Mouse (Mus musculus) liver, embryonic 12.5 days (tissue): ENCODE data around the gene Sema3f. TPM values are rescaled to one million over a fixed set of nuclear protein-coding genes. Genes with fewer than 3 reads are reported as not detected.
A peak's percentile ranks its signal among the peaks of the same experiment; 100 is the strongest.

Experiments
- ATAC-seq: fragments of 200-750 bp; cut with Nextera tagmentation; 2 replicates; pipeline ENCODE4 v1.8.0; 2017; ENCODE audit warnings: moderate number of reproducible peaks, mild to moderate bottlenecking, moderate library complexity
- H3K27ac ChIP-seq: fragments of 300-500 bp; sonication (generic); 2 replicates; pipeline ENCODE4 v1.5.1; 2016; ENCODE audit warnings: mild to moderate bottlenecking
- H3K27me3 ChIP-seq: fragments of 300-500 bp; sonication (generic); replicated peaks from 2 replicates; pipeline ENCODE4 v1.6.1; 2016; ENCODE audit warnings: mild to moderate bottlenecking, moderate library complexity
- H3K36me3 ChIP-seq: fragments of 300-500 bp; sonication (generic); 2 replicates; pipeline ENCODE4 v1.6.1; 2016; ENCODE audit warnings: mild to moderate bottlenecking, moderate library complexity
- H3K4me1 ChIP-seq: fragments of 300-500 bp; sonication (generic); 2 replicates; pipeline ENCODE4 v1.6.1; 2016
- H3K4me2 ChIP-seq: fragments of 300-500 bp; sonication (generic); 2 replicates; pipeline ENCODE4 v1.6.1; 2016; ENCODE audit warnings: mild to moderate bottlenecking, moderate library complexity
- H3K4me3 ChIP-seq: fragments of 300-500 bp; sonication (generic); 2 replicates; pipeline ENCODE4 v1.5.1; 2016; ENCODE audit warnings: mild to moderate bottlenecking, moderate library complexity
- H3K9ac ChIP-seq: fragments of 300-500 bp; sonication (generic); 2 replicates; pipeline ENCODE4 v1.6.1; 2016; ENCODE audit warnings: mild to moderate bottlenecking, moderate library complexity
- H3K9me3 ChIP-seq: fragments of 300-500 bp; sonication (generic); replicated peaks from 2 replicates; pipeline ENCODE4 v1.6.1; 2016; ENCODE audit warnings: mild to moderate bottlenecking, moderate library complexity
- WGBS: fragments of 180-500 bp; shearing (Covaris S2); methylation state at CpG from one replicate; pipeline ENCODE4 v1.1.7; 2016; ENCODE audit not compliant: insufficient replicate concordance; 5-methylcytosine and 5-hydroxymethylcytosine counted together
- polyA plus RNA-seq: library from polyadenylated mRNA; unstranded; fragments of >200 nt; fragmentation: Nextera tagmentation; extraction: Ambion mirVana; gene quantifications from 2 replicates; pipeline ENCODE4 v1.2.1, GENCODE M21; 2016

Sema3f gene
- polyA plus RNA-seq, result 3.9 and 4.2 TPM in 2 replicates

DNA sequence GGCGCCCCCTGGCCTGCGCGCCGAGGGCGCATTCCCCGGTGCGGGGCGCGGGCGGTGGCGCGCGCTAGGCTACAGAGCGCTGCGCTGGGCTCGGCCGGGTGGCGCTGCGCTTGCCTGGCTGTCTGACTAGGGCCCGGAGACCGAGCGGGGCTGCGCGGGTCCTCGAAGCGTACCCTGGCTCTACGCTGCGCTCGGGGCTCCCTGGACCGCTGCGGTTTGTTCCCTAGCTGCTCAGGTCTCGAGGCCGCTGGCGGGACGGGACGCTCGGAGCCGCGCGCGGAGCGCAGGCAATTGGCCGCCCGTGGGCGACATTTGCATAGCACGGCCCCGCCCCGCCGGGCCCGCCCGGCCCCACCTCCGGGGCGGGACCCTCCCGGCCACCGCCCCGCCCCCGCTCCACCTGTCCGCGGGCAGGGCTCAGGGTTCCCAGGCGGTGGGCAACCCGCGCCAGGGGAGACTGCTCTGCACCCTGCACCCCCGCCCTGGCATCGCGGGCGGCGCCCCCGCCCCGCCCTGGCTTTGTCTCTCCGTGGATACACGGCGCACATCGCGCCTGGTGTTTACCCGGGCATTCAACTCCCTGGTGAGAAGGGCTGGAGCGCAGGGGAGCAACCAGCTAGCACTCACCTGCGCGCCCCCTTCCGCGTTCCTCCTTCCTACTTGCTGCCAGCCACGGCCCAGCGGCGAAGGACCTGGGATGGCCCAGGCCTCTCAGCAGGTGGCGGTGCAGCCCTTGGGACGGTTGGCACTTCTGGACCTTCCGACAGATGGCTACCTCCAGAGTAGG, at the start of gene Sema3f:
Sema3f (minus strand) TSS at position 779 of the 787 bp plus-strand sequence.
- H3K4me2 ChIP-seq, result peak within 1 kb of the TSS; percentile 84
- no peak within 1 kb of the TSS; the same call in 1 of the 2 replicates for H3K27ac ChIP-seq
- peak; percentile 83 for ATAC-seq
- WGBS, result 1% methylated on average over 82 of the region's 86 CpGs
- no peaks in the 10 kb centered on the region for H3K9me3 ChIP-seq
- peaks cover 97% of the 10 kb centered on the region for H3K27me3 ChIP-seq
- peaks cover 48% of the 10 kb centered on the region for H3K4me1 ChIP-seq
- no peaks in the 10 kb centered on the region for H3K36me3 ChIP-seq
- peak within 1 kb of the TSS; percentile 60 for H3K4me3 ChIP-seq
- peak within 1 kb of the TSS; percentile 42 for H3K9ac ChIP-seq

DNA sequence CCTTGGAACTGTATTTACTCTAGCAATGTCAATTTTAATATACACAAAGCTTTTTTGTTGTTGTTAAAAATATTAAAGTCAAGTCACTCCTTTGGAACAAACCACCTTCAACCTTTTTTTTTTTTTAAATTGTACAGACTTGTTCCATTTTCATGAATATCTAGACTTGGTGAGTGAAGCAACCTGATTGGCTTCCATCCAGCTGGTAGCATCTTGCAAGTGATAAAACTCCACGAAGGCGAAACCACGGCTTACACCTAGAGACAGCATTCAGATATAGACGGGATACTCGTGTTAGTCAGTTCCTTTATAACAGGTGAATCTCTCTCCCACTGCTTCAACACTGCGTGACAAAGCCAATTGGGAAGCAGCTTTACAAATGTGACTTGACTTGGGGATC, 49.3 kb upstream of the Sema3f start:
- no peak overlapping the region for H3K27ac ChIP-seq
- peaks cover 97% of the 10 kb centered on the region for H3K36me3 ChIP-seq
- ATAC-seq, result no peak
- no peak overlapping the region for H3K4me3 ChIP-seq
- H3K27me3 ChIP-seq, result no peaks in the 10 kb centered on the region
- H3K9ac ChIP-seq, result no peak overlapping the region
- no peaks in the 10 kb centered on the region for H3K4me1 ChIP-seq
- H3K9me3 ChIP-seq, result no peaks in the 10 kb centered on the region
- whole genome bisulfite sequencing, result 84% methylated on average over 6 of the region's 6 CpGs
- H3K4me2 ChIP-seq, result no peak overlapping the region

DNA sequence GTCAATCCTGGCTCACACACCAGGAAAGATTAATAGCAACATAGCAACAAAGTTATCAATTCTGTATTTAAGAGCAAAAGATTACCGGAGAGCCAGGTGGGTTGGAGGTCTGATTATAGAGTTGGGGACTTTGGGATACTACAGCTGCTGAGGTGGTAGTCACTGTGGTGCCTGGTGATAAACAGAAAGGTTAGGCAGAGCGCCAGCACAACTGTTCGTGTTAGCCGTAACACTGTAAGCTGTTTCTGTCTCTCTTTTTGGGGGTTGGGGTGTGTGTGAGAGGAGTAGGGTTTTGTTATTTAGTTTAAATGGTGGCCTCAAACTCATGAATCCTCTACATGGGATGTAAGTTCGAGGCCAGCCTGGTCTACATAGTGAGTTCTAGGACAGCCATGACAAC, 40.1 kb upstream of the Sema3f start:
- Histone ChIP-seq H3K27ac (no peak overlapping the region), H3K4me2 (no peak overlapping the region), H3K9me3 (no peaks in the 10 kb centered on the region), H3K27me3 (no peaks in the 10 kb centered on the region), H3K4me1 (peaks cover 17% of the 10 kb centered on the region), H3K36me3 (peaks cover 97% of the 10 kb centered on the region), H3K4me3 (no peak overlapping the region), H3K9ac (no peak overlapping the region)
- WGBS, result 92% methylated on average over 5 of the region's 5 CpGs
- no peak for ATAC-seq

DNA sequence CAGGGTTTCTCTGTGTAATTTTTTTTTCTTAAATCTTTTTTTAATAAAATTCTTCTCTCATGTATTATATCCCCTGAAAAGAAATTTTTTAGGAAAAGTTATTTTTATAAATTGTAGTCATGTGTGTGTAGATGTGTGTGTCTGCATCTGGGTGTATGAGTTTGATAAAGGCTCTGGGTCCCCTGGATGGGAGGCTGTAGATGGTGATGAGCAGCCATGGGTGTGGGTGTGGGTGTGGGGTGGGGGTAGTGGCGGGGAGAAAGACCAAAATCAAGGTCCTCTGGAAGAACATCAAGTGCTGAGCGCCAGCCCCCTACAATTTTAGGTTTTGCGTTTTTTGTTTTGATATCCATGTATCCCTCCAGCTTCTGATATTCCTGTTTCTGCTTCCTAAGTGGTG, 37.8 kb upstream of the Sema3f start:
- WGBS, result 59% methylated on average over 3 of the region's 3 CpGs
- ATAC-seq, result peak; percentile 85
- no peak overlapping the region for H3K4me3 ChIP-seq
- H3K27ac ChIP-seq, result peak overlapping the region; percentile 54
- peaks cover 98% of the 10 kb centered on the region for H3K36me3 ChIP-seq
- H3K9me3 ChIP-seq, result no peaks in the 10 kb centered on the region
- H3K9ac ChIP-seq, result no peak overlapping the region
- H3K27me3 ChIP-seq, result no peaks in the 10 kb centered on the region
- H3K4me1 ChIP-seq, result peaks cover 17% of the 10 kb centered on the region
- peak overlapping the region; percentile 17 for H3K4me2 ChIP-seq

DNA sequence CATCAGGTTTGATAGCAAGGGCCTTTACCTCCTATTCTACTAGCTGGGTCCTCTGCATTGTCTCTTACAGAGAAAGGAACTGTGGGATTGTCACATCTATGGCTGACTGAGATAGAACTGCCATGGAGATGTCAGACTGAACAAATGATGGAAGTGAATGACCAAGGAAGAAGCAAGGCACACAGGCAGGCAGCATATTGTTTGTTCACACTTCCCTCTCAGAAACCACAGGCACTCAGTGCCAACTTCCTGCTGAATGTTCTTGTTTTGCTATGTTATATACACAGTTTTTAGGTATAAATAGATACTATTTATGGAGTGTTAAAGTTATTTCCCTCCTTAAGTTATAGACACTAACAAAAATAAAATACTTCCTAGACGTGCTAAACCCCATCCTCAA, 37.0 kb upstream of the Sema3f start:
- H3K36me3 ChIP-seq, result peaks cover 99% of the 10 kb centered on the region
- no peak for ATAC-seq
- no peak overlapping the region for H3K9ac ChIP-seq
- H3K4me3 ChIP-seq, result no peak overlapping the region
- no peaks in the 10 kb centered on the region for H3K27me3 ChIP-seq
- H3K4me1 ChIP-seq, result peaks cover 17% of the 10 kb centered on the region
- H3K4me2 ChIP-seq, result no peak overlapping the region
- no peaks in the 10 kb centered on the region for H3K9me3 ChIP-seq
- WGBS, result 70% methylated on average over 1 of the region's 1 CpGs
- H3K27ac ChIP-seq, result no peak overlapping the region

DNA sequence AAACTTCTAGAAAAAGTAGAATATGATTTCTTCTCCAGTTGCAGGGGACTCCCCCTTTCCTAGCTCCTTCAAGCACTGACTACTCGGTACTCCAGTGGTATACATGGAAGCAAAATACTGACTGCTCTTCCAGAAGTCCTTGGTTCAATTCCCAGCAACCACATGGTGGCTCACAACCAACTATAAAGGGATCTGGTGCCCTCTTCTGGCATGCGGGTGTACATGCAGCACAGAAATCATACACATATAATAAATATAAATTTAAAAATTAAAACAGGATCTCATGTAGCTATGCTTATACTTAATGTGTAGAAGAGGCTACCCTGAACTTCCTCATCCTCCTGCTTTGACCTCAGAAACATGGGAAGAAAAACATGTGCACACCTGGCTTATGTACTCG, 36.4 kb upstream of the Sema3f start:
- no peaks in the 10 kb centered on the region for H3K27me3 ChIP-seq
- no peak overlapping the region for H3K27ac ChIP-seq
- WGBS, result 85% methylated on average over 3 of the region's 3 CpGs
- peaks cover 17% of the 10 kb centered on the region for H3K4me1 ChIP-seq
- no peak for ATAC-seq
- H3K36me3 ChIP-seq, result peaks cover 99% of the 10 kb centered on the region
- no peak overlapping the region for H3K4me3 ChIP-seq
- no peak overlapping the region for H3K9ac ChIP-seq
- no peaks in the 10 kb centered on the region for H3K9me3 ChIP-seq
- H3K4me2 ChIP-seq, result no peak overlapping the region

DNA sequence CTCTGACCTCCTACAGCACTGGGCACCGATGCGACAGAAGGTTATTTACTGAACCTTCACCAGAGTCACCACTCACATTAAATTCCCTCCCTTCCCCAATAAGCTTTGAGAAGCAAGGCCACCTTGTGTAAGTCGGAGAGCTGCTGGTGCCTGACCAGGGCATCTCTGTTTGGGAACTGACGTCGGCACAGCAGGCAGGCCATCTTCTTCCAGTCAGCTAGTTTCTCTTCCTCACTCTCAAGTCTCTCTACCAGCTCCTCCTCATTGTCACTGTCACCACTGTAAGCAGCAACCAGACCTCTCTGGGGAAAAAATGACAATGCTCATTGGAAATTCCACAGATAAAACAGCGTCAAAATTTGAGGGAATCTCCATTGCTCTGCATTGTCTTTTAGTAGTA, 33.8 kb upstream of the Sema3f start:
- Histone ChIP-seq H3K4me2 (no peak overlapping the region), H3K4me1 (peaks cover 16% of the 10 kb centered on the region), H3K27ac (no peak overlapping the region), H3K9me3 (no peaks in the 10 kb centered on the region), H3K27me3 (no peaks in the 10 kb centered on the region), H3K9ac (no peak overlapping the region), H3K36me3 (peaks cover 99% of the 10 kb centered on the region), H3K4me3 (no peak overlapping the region)
- WGBS, result 88% methylated on average over 6 of the region's 6 CpGs
- no peak for ATAC-seq

DNA sequence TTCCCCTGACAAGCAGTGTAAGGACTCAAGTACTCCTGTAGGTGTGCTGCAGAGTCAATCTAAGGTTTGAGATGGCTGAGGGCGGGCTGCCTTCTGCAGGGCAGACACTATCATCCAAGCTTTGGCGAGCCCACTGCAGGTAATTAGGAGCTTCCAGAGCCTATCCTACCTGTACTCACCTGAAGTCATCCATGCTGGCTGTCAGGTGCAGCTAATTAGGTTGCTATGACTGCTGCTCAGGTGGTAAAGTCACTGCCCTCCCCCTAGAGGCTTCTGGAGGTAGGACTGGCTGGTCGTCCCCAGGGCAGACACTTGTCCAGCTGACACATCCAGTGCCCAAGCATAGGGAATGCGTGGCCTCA, 28.5 kb upstream of the Sema3f start:
- no peak overlapping the region for H3K4me3 ChIP-seq
- WGBS, result 60% methylated on average over 4 of the region's 4 CpGs
- peaks cover 58% of the 10 kb centered on the region for H3K36me3 ChIP-seq
- peak; percentile 46 for ATAC-seq
- H3K9ac ChIP-seq, result no peak overlapping the region
- peaks cover 28% of the 10 kb centered on the region for H3K27me3 ChIP-seq
- no peaks in the 10 kb centered on the region for H3K9me3 ChIP-seq
- peaks cover 40% of the 10 kb centered on the region for H3K4me1 ChIP-seq
- H3K4me2 ChIP-seq, result no peak overlapping the region
- H3K27ac ChIP-seq, result no peak overlapping the region

DNA sequence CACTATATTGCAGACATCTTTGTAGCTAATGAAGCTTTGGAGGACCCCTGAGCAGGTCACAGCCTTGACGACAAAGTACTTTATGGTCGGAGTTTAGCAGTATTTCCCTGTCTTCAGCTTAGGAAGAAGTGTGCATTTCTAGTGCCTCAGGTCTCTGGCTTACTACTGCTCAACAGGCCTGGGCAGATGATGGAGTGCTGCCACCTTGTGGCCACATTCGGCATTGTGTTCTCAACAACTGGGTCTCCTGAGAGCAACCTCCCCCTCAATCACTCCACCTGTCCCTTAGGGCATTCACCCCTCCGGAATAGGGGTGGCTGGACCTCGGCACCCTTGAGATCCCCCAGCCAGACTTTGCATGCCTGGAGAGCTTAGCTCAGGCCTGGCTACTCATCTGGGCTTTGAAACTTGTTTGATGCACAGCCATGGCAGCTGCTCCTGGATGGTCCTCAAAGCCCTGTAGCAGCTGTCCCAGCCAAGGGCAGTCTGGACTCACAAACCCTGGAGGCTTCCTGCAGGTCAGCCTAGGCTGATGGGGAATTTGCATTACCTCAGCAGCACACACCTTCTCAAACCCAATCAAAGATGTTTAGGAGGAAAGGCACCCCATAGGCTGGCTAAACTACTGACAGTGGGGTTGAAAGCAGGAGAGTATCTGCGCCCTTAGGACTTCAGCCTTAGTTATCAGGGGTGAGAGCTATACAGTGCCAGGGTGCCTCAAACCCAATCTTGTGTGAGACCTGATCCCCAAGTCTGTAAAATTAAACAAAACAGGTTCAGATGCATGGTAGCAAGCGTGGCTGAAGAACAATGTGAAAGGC, 28.0 kb upstream of the Sema3f start:
- Histone ChIP-seq H3K27me3 (peaks cover 28% of the 10 kb centered on the region), H3K4me3 (no peak overlapping the region), H3K36me3 (peaks cover 52% of the 10 kb centered on the region), H3K27ac (no peak overlapping the region), H3K9me3 (no peaks in the 10 kb centered on the region), H3K4me1 (peaks cover 40% of the 10 kb centered on the region), H3K9ac (no peak overlapping the region), H3K4me2 (no peak overlapping the region)
- ATAC-seq, result peak; percentile 69
- WGBS, result 23% methylated on average over 7 of the region's 7 CpGs

DNA sequence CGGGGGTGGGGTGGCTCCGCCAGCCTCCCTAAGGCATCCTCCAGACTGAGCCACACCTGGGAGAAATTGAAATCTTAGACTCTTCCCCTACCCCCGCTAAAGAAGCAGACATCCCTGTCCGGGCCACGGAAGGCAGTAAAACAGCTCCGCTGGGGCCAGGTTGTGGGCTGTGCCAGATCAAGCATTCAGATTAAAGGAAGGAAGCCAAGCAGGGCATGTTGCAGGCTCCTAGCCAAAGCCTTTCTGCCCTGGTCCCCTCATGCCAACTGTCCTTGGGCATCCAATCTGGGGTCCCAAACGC, 25.9 kb upstream of the Sema3f start:
- Histone ChIP-seq H3K9ac (no peak overlapping the region), H3K27me3 (peaks cover 31% of the 10 kb centered on the region), H3K27ac (no peak overlapping the region), H3K4me1 (peaks cover 40% of the 10 kb centered on the region), H3K9me3 (no peaks in the 10 kb centered on the region), H3K36me3 (peaks cover 31% of the 10 kb centered on the region), H3K4me2 (peak overlapping the region; percentile 32), H3K4me3 (0 out of 2 replicates have a peak overlapping the region, but pooled peaks have one; percentile 2)
- 4% methylated on average over 7 of the region's 7 CpGs for WGBS
- ATAC-seq, result no peak

DNA sequence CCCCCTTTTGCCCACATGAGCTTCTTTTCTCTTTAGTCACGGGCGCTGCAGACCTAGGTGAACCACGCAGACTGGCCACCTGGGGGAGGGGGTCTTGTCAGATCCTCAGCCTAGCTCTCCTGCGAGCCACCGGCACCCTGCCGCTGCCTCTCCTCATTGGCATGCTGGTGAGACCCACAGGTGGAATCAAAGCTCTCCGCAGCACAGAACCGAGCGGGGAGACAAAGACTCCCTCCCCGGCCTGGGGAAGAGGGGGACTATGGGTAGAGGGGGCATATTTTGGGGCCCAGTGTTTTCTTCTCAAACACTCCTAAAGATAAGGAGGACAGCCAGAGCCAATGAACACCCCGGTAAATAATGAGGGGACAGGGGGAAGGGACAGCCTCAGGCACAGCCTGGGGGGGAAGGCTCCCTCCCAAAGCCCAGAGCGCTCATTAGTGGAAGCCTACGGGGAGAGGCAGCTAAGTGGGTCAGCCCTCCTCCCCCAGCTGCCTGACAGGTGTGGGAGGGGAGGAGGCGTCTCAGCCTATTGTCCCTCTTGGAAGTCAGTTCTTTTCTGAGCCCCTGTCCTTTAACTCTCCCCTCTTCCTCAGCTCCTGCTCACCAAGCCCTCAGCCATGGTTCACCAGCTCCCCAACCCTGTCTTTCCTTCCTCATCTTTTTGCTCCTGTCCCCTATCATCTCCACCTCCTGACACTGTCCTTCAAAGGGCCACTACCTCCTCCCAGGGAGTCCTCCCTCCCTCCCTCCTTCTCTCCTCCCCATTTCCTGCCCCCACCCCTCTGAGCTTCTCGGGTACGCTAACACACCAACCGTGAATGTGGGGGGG, 25.3 kb upstream of the Sema3f start:
- H3K4me2 ChIP-seq, result peak overlapping the region; percentile 32
- H3K9ac ChIP-seq, result no peak overlapping the region
- WGBS, result 10% methylated on average over 17 of the region's 17 CpGs
- no peak for ATAC-seq
- peaks cover 40% of the 10 kb centered on the region for H3K4me1 ChIP-seq
- 0 out of 2 replicates have a peak overlapping the region, but pooled peaks have one; percentile 2 for H3K4me3 ChIP-seq
- peaks cover 31% of the 10 kb centered on the region for H3K27me3 ChIP-seq
- no peak overlapping the region for H3K27ac ChIP-seq
- no peaks in the 10 kb centered on the region for H3K9me3 ChIP-seq
- peaks cover 25% of the 10 kb centered on the region for H3K36me3 ChIP-seq

DNA sequence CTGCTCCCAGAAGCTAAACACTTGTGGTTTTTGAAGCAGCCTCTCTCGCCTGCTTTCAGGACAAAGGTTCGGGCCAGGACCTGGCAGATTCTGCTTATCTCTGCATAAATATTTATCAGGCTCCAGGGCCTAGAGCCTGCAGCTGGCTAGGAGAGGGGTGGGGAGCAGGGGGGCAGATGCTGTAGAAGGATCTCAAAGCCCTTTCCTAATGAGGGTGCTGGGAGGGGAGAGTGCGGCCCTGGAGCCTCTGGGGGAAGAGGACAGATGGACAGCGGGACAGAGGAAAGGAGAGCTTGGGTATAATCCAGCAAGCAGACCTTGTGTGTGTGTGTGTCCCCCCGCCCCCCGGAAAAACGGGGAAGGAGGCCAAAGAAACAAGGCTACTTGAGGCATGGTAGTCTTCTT, 24.3 kb upstream of the Sema3f start:
- Histone ChIP-seq H3K4me1 (peaks cover 40% of the 10 kb centered on the region), H3K36me3 (peaks cover 15% of the 10 kb centered on the region), H3K9me3 (no peaks in the 10 kb centered on the region), H3K4me2 (no peak overlapping the region), H3K4me3 (no peak overlapping the region), H3K27ac (no peak overlapping the region), H3K27me3 (peaks cover 31% of the 10 kb centered on the region), H3K9ac (no peak overlapping the region)
- WGBS, result 15% methylated on average over 7 of the region's 7 CpGs
- ATAC-seq, result no peak
